Mouse (Mus musculus): Measurements from ENCODE around the gene Slc34a3. TPM values are rescaled to one million over a fixed set of nuclear protein-coding genes. Genes with fewer than 3 reads are reported as not detected.

Gene Slc34a3
- polyA plus RNA-seq, 1 experiment from 2014 or later = not detected

DNA sequence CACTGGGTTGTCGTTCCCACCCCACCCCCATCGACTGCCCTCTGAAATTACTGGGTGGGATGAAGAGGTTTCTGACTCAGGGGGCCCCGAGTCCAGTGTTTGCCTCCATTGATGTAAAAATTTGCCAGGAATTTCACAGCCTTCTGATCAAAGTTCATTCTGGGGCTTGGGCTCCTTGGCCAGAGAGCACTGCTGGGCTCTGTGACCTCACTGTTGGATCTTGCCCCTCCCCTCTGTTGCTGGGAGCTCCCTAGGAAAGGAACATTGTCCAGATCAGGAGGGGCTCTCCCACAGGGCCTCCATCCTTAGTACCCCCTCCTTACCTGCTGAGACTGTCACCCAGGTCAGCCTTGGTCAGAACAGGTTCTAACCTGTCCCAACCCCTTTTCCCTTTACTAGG is 19.7 kb downstream of the Slc34a3 start, which contains the start of gene Stpg3:
Stpg3 (minus strand) TSS at position 194 of the 400 bp plus-strand sequence.
- WGBS = 70% methylated on average over 3 of the region's 3 CpGs
- peaks cover 25% of the 10 kb centered on the region for H3K27me3 ChIP-seq (replicated peaks; ENCODE audit: low read depth, poor library complexity, severe bottlenecking)
- peaks cover 5% of the 10 kb centered on the region; the same call in 1 of the 2 replicates for H3K36me3 ChIP-seq (replicated peaks)
- DNase-seq (ENCODE audit: low spot score) = no peak
- H3K9me3 ChIP-seq = no peaks in the 10 kb centered on the region
- H3K4me3 ChIP-seq = no peak within 1 kb of the TSS
- no peak within 1 kb of the TSS for H3K27ac ChIP-seq (replicated peaks)
- H3K4me1 ChIP-seq = peaks cover 19% of the 10 kb centered on the region

DNA sequence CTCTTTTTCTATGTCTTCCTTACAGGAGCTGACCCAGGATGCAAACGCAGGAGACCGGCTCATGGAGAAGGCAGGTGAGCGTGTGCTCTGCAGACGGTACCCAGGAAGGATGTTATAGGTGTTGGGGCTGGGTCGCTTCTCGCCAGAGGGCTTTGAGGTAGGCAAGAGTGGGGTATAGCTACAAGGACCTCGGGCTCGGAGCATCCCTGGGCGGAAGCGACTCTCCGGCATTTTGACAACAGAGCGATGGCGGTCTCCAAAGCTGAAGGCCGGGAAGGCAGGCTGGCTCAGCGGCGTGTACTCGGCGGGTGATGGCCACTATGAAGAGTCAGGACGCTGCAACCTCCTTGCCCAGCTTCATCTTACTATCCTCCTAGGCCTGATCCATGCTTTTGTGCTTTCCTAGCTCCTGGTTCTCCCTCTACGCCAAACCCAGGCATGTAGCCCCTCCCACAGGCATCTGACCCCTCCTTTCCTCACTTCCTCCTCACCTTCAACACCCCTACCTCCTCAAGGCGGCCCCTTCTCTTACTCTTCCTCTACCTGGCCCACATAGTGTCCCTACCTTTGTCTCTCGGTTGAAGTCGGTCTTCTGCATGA is 20.8 kb downstream of the Slc34a3 start:
- Histone ChIP-seq H3K27ac (replicated peaks) (no peak overlapping the region), H3K36me3 (replicated peaks) (peaks cover 13% of the 10 kb centered on the region), H3K27me3 (replicated peaks; ENCODE audit: low read depth, poor library complexity, severe bottlenecking) (peaks cover 25% of the 10 kb centered on the region), H3K4me3 (no peak overlapping the region), H3K4me1 (peaks cover 19% of the 10 kb centered on the region), H3K9me3 (no peaks in the 10 kb centered on the region)
- no peak for DNase-seq (ENCODE audit: low spot score)
- 67% methylated on average over 23 of the region's 23 CpGs for WGBS

DNA sequence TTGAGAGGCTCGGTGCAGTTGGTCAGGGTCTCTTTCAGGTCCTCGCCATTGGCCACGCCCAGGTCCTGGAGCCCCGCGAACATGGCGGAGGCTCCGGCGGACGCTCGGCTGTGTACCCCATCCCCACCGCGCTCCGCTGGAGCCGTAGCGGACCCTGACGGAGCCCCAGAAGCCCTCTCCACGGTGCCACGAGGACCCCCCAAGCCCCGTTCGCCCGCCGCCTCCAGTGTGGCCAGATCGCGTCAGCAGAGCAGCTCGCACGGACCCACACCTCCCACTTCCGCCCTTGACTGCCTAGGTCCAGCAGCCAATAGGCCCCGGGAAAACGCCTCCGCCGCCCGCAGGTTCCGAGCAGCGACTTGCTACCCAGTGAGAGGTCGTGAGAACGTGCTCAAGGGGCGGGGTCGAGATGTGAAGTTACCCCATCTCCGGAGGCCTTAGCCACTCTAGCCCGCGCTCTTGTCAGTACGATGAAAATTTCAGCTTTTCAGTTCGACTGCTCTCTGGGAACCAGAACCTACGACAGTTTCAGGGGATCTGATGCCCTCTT is 23.0 kb downstream of the Slc34a3 start, which contains the start of gene Nelfb:
Nelfb (minus strand) TSS at position 369 of the 550 bp plus-strand sequence.
- Histone ChIP-seq H3K4me3 (peak within 1 kb of the TSS; percentile 96), H3K4me1 (peaks cover 19% of the 10 kb centered on the region), H3K36me3 (replicated peaks) (peaks cover 35% of the 10 kb centered on the region), H3K27ac (replicated peaks) (peak within 1 kb of the TSS; percentile 98), H3K27me3 (replicated peaks; ENCODE audit: low read depth, poor library complexity, severe bottlenecking) (peaks cover 25% of the 10 kb centered on the region), H3K9me3 (no peaks in the 10 kb centered on the region)
- whole genome bisulfite sequencing = under 1% methylated on average over 44 of the region's 44 CpGs
- DNase-seq (ENCODE audit: low spot score) = peak; percentile 95

DNA sequence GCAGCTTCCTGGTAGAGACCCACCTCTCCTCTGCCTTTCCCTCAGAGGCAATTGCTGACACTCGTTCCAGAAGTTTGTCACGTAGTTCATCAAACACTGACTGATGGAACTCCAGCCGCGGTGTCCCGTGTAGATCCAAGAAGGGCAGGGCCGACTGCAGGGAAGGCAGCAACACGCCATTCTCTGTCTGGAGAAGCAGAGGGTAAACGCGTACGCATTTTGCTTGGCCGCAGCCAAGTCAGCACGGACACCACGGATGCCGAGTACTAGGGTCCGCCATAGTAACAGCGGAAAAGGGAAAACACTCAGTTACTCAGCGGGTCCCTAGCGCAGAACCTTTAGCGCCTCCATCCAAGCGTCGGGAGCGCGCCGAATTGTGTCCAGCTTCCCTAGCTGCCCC is 23.5 kb downstream of the Slc34a3 start:
- peak overlapping the region; percentile 98 for H3K27ac ChIP-seq (replicated peaks)
- H3K4me3 ChIP-seq = peak overlapping the region; percentile 96
- H3K27me3 ChIP-seq (replicated peaks; ENCODE audit: low read depth, poor library complexity, severe bottlenecking) = peaks cover 25% of the 10 kb centered on the region
- H3K4me1 ChIP-seq = peaks cover 19% of the 10 kb centered on the region
- no peak for DNase-seq (ENCODE audit: low spot score)
- no peaks in the 10 kb centered on the region for H3K9me3 ChIP-seq
- WGBS = under 1% methylated on average over 24 of the region's 24 CpGs
- H3K36me3 ChIP-seq (replicated peaks) = peaks cover 40% of the 10 kb centered on the region

DNA sequence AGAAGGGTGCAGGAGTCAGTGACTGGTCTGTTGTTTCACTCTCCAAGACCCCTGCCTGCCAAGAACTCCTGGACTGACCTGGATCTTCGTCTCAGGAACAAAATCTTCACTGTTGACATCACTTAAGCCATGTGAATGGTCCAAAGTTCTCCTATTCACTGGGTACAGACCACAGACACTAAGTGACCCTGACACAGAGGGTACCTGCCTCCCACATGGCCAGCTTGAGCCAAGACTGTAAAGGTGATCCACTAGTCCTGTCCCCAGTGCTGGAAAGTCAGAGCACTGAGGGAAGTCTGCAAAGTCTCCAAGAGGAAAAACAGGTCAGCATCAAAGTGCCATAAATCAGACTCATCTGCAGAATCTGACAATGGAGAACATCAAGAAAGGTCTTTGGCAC is 26.6 kb downstream of the Slc34a3 start:
- Histone ChIP-seq H3K27me3 (replicated peaks; ENCODE audit: low read depth, poor library complexity, severe bottlenecking) (peaks cover 6% of the 10 kb centered on the region), H3K27ac (replicated peaks) (no peak overlapping the region), H3K36me3 (replicated peaks) (peaks cover 71% of the 10 kb centered on the region), H3K4me1 (peaks cover 19% of the 10 kb centered on the region), H3K4me3 (no peak overlapping the region), H3K9me3 (no peaks in the 10 kb centered on the region)
- WGBS = 86% methylated on average over 1 of the region's 1 CpGs
- DNase-seq (ENCODE audit: low spot score) = no peak

DNA sequence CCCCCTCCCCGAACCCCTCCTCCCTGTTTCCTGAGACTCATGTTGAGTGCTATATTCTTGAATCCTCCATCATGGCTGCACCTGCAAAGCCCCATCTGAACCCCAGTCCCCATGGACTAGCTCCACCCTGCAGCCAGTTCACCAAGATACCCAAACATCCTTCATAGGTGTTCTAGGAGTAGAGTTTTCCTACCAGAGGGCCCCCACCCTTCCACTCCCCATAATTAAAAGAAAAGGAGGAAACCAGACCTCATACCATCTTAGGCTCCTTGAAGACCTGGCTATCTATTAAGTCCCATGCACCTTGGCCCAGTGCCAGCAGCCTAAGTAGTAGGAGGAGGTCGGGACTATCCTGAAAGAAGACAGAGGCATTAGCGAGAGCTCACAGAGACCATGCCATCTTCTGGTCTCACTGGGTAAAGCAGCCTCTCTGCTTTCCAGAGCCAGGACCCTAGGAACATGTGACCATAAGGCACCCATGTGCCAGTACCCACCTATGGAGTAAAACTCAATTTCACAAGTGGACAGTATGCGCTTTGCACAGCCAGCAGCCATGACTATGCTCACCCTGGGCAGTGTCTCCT is 30.4 kb downstream of the Slc34a3 start:
- H3K27me3 ChIP-seq (replicated peaks; ENCODE audit: low read depth, poor library complexity, severe bottlenecking) = no peaks in the 10 kb centered on the region

DNA sequence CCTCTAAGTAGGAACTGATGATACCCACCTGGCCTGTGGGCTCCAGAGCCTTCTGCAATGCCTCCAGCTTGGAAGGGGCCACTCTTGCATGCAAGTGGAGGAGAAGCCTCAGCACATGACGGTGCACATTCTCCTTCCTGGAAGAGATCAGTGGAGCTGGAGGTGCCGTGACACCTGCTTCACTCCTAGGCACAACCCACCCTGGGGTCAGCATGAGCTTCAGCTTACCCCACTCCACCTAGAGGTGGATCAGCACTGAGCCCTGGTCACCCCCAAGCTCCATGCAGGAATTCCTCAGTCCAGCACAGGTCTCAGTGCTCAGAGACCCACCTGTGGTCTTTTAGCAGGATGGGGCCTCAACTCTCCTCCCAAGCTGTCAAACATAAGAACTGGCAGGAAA is 33.5 kb downstream of the Slc34a3 start:
- Histone ChIP-seq H3K27ac (replicated peaks) (no peak overlapping the region), H3K4me1 (peaks cover 17% of the 10 kb centered on the region), H3K27me3 (replicated peaks; ENCODE audit: low read depth, poor library complexity, severe bottlenecking) (peaks cover 19% of the 10 kb centered on the region), H3K9me3 (no peaks in the 10 kb centered on the region), H3K4me3 (no peak overlapping the region), H3K36me3 (replicated peaks) (peaks cover 80% of the 10 kb centered on the region)
- WGBS = 94% methylated on average over 2 of the region's 2 CpGs
- DNase-seq (ENCODE audit: low spot score) = no peak

More for the DNA sequence above, 30.4 kb downstream of the Slc34a3 start:
- Histone ChIP-seq H3K9me3 (no peaks in the 10 kb centered on the region), H3K4me3 (no peak overlapping the region), H3K36me3 (replicated peaks) (peaks cover 100% of the 10 kb centered on the region), H3K27ac (replicated peaks) (no peak overlapping the region), H3K4me1 (no peaks in the 10 kb centered on the region)
- no peak for DNase-seq (ENCODE audit: low spot score)
- 78% methylated on average over 4 of the region's 4 CpGs for WGBS

DNA sequence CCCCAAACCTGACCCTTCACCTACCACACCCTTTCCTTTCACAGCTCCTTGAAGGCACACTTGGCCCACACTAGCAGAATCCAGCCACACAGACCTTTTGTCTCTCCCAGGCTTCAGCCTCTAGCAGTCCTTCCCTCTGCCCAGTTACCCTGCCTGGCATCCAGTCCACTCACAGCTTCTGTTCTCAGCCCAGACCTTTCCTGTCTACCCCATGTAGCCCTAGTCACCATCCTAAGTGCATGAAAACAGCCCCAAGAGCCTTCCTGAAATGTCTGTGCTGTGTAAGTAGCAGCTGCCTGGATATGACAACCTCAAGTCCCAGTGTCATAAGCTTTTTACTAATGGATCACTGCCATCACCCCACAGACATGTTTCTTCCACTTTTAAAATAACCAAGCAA is 36.2 kb downstream of the Slc34a3 start:
- no peaks in the 10 kb centered on the region for H3K9me3 ChIP-seq
- H3K36me3 ChIP-seq (replicated peaks) = peaks cover 53% of the 10 kb centered on the region
- no peak for DNase-seq (ENCODE audit: low spot score)
- peaks cover 41% of the 10 kb centered on the region for H3K27me3 ChIP-seq (replicated peaks; ENCODE audit: low read depth, poor library complexity, severe bottlenecking)
- peaks cover 32% of the 10 kb centered on the region for H3K4me1 ChIP-seq
- H3K27ac ChIP-seq (replicated peaks) = no peak overlapping the region
- no peak overlapping the region for H3K4me3 ChIP-seq

DNA sequence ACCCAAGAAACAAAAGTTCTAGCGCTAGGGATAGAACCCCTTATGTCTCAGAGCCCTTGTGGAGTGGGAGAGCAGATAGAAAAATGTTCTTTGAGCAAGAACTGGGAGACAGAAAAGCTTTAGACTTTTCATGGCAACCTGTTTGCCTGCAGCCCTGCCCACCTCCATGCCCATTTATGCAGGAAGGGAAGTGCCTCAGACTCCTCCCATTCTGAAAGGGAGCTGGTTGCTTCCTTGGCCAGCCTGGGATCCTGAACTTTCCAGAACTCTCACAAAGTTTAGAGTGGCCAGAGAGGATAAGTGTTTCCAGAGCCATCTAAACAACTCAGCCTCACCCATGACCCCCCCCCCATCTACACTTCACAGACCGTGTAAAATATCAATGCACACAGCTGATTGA is 37.0 kb downstream of the Slc34a3 start:
- Histone ChIP-seq H3K27ac (replicated peaks) (no peak overlapping the region), H3K27me3 (replicated peaks; ENCODE audit: low read depth, poor library complexity, severe bottlenecking) (peaks cover 41% of the 10 kb centered on the region), H3K4me3 (no peak overlapping the region), H3K9me3 (no peaks in the 10 kb centered on the region), H3K4me1 (peaks cover 32% of the 10 kb centered on the region), H3K36me3 (replicated peaks) (peaks cover 45% of the 10 kb centered on the region)
- DNase-seq (ENCODE audit: low spot score) = no peak
- 22% methylated on average over 2 of the region's 2 CpGs for WGBS

DNA sequence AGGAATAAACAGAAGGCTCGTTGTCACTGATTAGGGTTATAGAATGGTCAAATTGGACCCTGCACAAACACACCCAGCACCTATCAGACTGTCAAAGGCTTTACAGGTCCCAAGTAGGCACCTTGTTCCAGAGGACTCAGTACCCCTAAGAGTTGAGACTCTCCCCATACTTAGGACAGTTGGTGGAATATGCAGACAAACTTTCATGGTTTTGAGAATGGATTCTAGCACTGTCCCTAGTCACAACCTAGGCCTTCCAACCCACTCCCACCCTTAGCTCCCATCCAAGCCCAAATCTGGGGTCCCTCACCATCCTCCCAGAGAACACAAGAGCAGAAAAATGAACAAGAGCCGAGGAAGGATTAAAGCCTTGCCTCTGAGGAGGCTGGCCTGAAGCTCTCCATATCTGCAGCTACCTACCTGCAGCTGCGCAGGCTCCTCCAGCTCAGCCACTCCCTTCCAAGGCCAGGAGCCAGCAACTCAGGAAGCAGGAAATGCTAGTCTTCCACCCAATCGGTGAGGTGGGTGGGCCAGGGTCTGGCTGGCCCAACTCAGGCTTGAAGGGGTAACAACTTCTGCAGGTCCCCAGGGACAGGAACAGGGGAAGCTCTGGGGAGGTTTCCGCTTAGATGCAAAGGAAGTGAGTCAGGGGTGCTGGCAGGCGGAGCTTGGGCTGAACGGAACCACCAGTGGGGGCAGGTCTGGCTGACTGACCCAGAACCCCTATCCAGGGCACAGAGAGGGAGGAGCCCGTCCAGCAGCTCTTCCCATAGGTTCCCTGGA is 37.8 kb downstream of the Slc34a3 start, which contains the start of gene Tor4a:
Tor4a (minus strand) TSS at position 715 of the 783 bp plus-strand sequence.
- Histone ChIP-seq H3K36me3 (replicated peaks) (peaks cover 37% of the 10 kb centered on the region), H3K4me1 (peaks cover 32% of the 10 kb centered on the region), H3K9me3 (no peaks in the 10 kb centered on the region), H3K27me3 (replicated peaks; ENCODE audit: low read depth, poor library complexity, severe bottlenecking) (peaks cover 41% of the 10 kb centered on the region), H3K4me3 (peak within 1 kb of the TSS; percentile 47), H3K27ac (replicated peaks) (no peak within 1 kb of the TSS)
- WGBS = 8% methylated on average over 8 of the region's 8 CpGs
- DNase-seq (ENCODE audit: low spot score) = peak; percentile 48

DNA sequence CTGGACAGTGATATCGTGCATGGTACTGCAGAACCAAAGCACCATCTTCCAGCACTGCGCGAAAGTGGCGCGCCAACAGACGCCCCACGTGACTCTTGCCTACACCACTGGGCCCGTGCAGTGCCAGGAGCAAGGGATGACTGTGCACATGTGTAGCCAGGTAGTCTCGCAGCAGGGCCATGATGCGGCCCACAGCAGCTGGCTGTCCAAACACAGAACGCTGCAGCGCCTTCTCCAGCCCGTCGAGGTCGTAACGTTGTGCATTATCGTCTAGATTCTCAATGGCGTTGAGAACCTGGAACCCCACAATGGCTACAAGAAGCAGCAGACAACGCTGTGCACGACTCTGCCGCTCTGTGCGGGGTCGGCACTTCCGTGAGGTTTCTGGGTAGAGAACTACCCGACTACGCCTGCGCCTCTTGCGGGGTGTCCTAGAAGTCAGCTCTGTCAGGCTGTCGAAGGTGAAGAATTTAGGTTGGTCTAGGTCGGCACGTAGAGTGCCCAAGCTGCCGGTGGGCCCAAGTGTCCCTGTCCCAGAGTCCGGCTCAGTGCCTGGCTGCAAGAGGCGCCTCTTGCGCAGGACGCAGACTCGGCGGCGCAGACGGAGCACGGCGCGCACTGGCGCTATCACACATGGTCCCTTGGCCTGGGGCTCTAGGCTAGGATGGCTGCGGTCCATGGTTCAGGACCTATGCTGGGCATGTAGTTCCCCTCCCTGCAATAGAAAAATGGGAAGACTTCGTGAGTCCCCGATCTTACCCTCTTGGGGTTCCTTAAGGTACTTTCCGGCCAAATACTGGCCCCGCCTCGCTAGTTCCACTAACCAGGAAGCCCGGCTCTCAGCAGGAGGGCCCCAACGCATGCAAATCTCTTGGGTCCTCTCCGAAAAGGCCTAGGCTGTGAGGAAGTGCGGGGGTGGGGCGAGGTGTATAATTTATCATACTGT is 38.7 kb downstream of the Slc34a3 start:
- Histone ChIP-seq H3K4me3 (peak overlapping the region; percentile 47), H3K36me3 (replicated peaks) (peaks cover 28% of the 10 kb centered on the region), H3K27me3 (replicated peaks; ENCODE audit: low read depth, poor library complexity, severe bottlenecking) (peaks cover 41% of the 10 kb centered on the region), H3K9me3 (no peaks in the 10 kb centered on the region), H3K4me1 (peaks cover 32% of the 10 kb centered on the region), H3K27ac (replicated peaks) (no peak overlapping the region)
- WGBS = 21% methylated on average over 55 of the region's 55 CpGs
- no peak for DNase-seq (ENCODE audit: low spot score)

Measured in embryonic facial prominence, embryonic 10.5 days (tissue).